Mouse (Mus musculus) kidney, adult 2 months (tissue): ENCODE data around the gene Cdc42se2.

Experiments used
- CTCF ChIP-seq: fragments of 200-500 bp; conservative IDR thresholded peaks from 2 replicates; pipeline ENCODE4 v1.5.1; 2011; ENCODE audit warnings: low read depth, mild to moderate bottlenecking, control low read depth, low read length, moderate library complexity, mixed read lengths; ENCODE audit not compliant: insufficient read depth, insufficient read length
- POLR2A ChIP-seq: fragments of 200-500 bp; IDR thresholded peaks from one replicate; pipeline ENCODE4 v1.6.1; 2011; ENCODE audit warnings: low read depth, low read length, control low read depth

DNA sequence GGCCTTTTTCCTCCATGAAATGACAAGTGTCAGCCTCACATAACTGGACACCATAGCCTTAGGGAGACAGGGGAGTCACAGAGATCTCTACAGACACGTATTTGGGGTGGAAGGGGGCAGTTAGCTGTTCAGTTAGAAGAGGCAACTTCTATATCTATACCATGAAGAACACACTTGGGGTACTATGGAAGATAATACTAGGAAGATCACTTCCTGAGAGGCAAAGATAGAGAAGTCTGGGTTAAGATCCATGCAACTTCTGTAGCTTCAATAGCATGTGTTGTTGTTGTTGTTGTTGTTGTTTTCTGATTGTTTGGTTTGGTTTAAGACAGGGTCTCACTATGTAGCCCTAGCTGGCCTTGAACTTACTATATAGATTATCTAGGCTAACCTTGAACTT lies 5.7 kb upstream of the Cdc42se2 start:
- TF ChIP-seq CTCF (no peak), POLR2A (no peak)
